Mouse (Mus musculus) cortical plate, adult 2 months (tissue): ENCODE data around the gene Anks1b. TPM values are rescaled to one million over a fixed set of nuclear protein-coding genes. Genes with fewer than 3 reads are reported as not detected.

Experiments
- H3K27ac ChIP-seq: fragments of 200-500 bp; 2 replicates; pipeline ENCODE4 v1.5.1; 2012; ENCODE audit warnings: low read length, control low read depth, inconsistent platforms; ENCODE audit not compliant: insufficient read depth
- H3K4me1 ChIP-seq: fragments of 200-500 bp; 2 replicates; pipeline ENCODE4 v1.6.1; 2011; ENCODE audit warnings: low read length; ENCODE audit not compliant: control insufficient read depth, insufficient read depth
- H3K4me3 ChIP-seq: fragments of 200-500 bp; 2 replicates; pipeline ENCODE4 v1.5.1; 2011; ENCODE audit warnings: mild to moderate bottlenecking, low read length, control low read depth; ENCODE audit not compliant: insufficient read depth
- CTCF ChIP-seq: fragments of 200-500 bp; IDR thresholded peaks from 2 replicates; pipeline ENCODE4 v1.5.1; 2011; ENCODE audit warnings: mild to moderate bottlenecking, control low read depth, low read length; ENCODE audit not compliant: insufficient read depth; ENCODE audit errors: extremely low read depth
- POLR2A ChIP-seq: fragments of 200-500 bp; IDR thresholded peaks from 2 replicates; pipeline ENCODE4 v1.6.1; 2011; ENCODE audit warnings: mild to moderate bottlenecking, low read length, control low read depth; ENCODE audit not compliant: insufficient read depth; ENCODE audit errors: extremely low read depth
- polyA plus RNA-seq: library from polyadenylated mRNA; depleted of rRNA; stranded (reverse); fragments of >200 nt; gene quantifications from 2 replicates; pipeline ENCODE4 v1.2.3, GENCODE M21; 2012; rRNA removed

Anks1b gene
- polyA plus RNA-seq, 1 experiment = 238 TPM

DNA sequence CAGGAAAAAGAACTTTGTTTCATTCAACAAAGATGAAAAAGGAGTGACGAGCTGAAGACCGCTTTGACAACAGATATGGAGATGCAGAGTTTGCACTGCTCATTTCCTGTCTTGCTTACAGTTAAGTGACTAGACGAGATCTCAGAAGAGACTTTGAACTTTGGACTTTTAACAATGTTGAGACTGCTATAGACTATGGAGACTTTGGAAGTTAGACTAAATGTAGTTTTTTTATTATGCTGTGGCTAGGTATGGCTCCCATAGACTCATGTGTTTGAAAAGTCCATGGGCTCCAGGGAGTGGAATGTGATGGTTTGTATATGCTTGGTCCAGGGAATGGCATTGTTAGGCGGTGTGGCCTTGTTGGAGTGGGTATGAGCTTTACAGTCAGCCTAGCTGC, 1108.5 kb downstream of the Anks1b start:
- H3K27ac ChIP-seq = no peak overlapping the region
- peaks cover 2% of the 10 kb centered on the region for H3K4me1 ChIP-seq

DNA sequence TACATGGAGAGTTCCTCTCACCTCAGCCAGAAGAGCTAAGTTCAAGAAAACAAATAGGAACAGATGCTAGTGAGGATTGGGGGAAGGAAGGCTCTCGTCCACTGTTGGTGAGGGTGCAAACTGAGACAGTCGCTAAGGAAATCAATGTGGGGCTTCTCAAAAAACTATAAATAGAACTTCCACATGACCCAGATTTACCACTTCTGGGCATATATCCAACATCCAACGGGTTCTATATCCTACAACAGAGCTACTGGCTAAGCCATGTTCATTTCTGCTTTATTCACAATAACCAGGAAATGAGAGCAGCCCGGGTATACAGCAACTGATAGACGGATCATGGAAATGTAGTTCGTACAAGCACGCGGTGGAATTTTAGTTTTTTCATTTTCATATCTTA, 1109.7 kb downstream of the Anks1b start:
- TF ChIP-seq CTCF (no peak), POLR2A (no peak)
- Histone ChIP-seq H3K4me3 (no peak overlapping the region), H3K4me1 (peaks cover 2% of the 10 kb centered on the region), H3K27ac (no peak overlapping the region)

More for the DNA sequence above, 1108.5 kb downstream of the Anks1b start:
- no peak for TF ChIP-seq CTCF
- no peak for TF ChIP-seq POLR2A
- no peak overlapping the region for H3K4me3 ChIP-seq

GRCm38 (mm10) chr10:90990340-90990739, 1117.0 kb downstream of the Anks1b start:
- TF ChIP-seq POLR2A = no peak
- no peak for TF ChIP-seq CTCF
- no peak overlapping the region for H3K4me3 ChIP-seq
- no peak overlapping the region for H3K27ac ChIP-seq
- no peaks in the 10 kb centered on the region; the same call in 1 of the 2 replicates for H3K4me1 ChIP-seq

- Histone ChIP-seq H3K4me1 (no peaks in the 10 kb centered on the region; the same call in 1 of the 2 replicates), H3K27ac (no peak overlapping the region), H3K4me3 (no peak overlapping the region)
- TF ChIP-seq POLR2A = no peak
- no peak for TF ChIP-seq CTCF
Measured at GRCm38 (mm10) chr10:90992237-90992636, 1118.9 kb downstream of the Anks1b start.

GRCm38 (mm10) chr10:90993869-90994268, 1120.6 kb downstream of the Anks1b start:
- no peak for TF ChIP-seq POLR2A
- TF ChIP-seq CTCF = no peak
- Histone ChIP-seq H3K27ac (no peak overlapping the region), H3K4me3 (no peak overlapping the region), H3K4me1 (no peaks in the 10 kb centered on the region; the same call in 1 of the 2 replicates)

GRCm38 (mm10) chr10:90999899-91000298, 1126.6 kb downstream of the Anks1b start:
- Histone ChIP-seq H3K4me3 (no peak overlapping the region), H3K4me1 (peaks cover 3% of the 10 kb centered on the region; the same call in 1 of the 2 replicates), H3K27ac (no peak overlapping the region)
- TF ChIP-seq POLR2A (no peak), CTCF (no peak)

GRCm38 (mm10) chr10:91001421-91001820, 1128.1 kb downstream of the Anks1b start:
- no peak for TF ChIP-seq POLR2A
- no peak for TF ChIP-seq CTCF
- no peak overlapping the region for H3K27ac ChIP-seq
- H3K4me1 ChIP-seq = peaks cover 3% of the 10 kb centered on the region; the same call in 1 of the 2 replicates
- no peak overlapping the region for H3K4me3 ChIP-seq

- Histone ChIP-seq H3K27ac (no peak overlapping the region), H3K4me1 (peaks cover 3% of the 10 kb centered on the region; the same call in 1 of the 2 replicates), H3K4me3 (no peak overlapping the region)
- no peak for TF ChIP-seq POLR2A
- no peak for TF ChIP-seq CTCF
Measured at GRCm38 (mm10) chr10:91005858-91006538, 1132.7 kb downstream of the Anks1b start.

Other genes with a start within 250 kb of the Anks1b start
- 25.7 and 26.0 TPM in 2 replicates for gene Scyl2, start 187.2 kb upstream of the Anks1b start, polyA plus RNA-seq
- gene Actr6, start 141.2 kb upstream of the Anks1b start, polyA plus RNA-seq = 18.3 and 18.4 TPM in 2 replicates
- 46.6 and 53.1 TPM in 2 replicates for gene Uhrf1bp1l, start 128.5 kb upstream of the Anks1b start, polyA plus RNA-seq